Mouse (Mus musculus): Measurements from ENCODE around the gene Ugt1a2. TPM values are rescaled to one million over a fixed set of nuclear protein-coding genes. Genes with fewer than 3 reads are reported as not detected.
"Not testable (repeated sequence)": the region's sequence is repeated elsewhere in the genome, so short reads cannot be mapped to it uniquely, and the experiment has no call there.

Ugt1a2 gene
- polyA plus RNA-seq, 1 experiment from 2014 or later, result not detected

GRCm38 (mm10) chr1:88216551-88216950 lies 16.1 kb downstream of the Ugt1a2 start:
- Histone ChIP-seq H3K27ac (ENCODE audit: low read length) (no peak overlapping the region), H3K9ac (replicated peaks; ENCODE audit: low read depth, low read length) (no peak overlapping the region), H3K9me3 (ENCODE audit: control insufficient read depth, low read length) (peaks cover 57% of the 10 kb centered on the region), H3K27me3 (replicated peaks; ENCODE audit: control insufficient read depth, insufficient read depth, low read length) (no peaks in the 10 kb centered on the region), H3K4me2 (ENCODE audit: low read length) (no peak overlapping the region), H3K36me3 (ENCODE audit: control insufficient read depth, insufficient read depth) (no peaks in the 10 kb centered on the region), H3K4me1 (replicated peaks; ENCODE audit: control insufficient read depth, insufficient read depth, low read length) (no peaks in the 10 kb centered on the region), H3K4me3 (replicated peaks; ENCODE audit: low read length) (no peak overlapping the region)
- 54% methylated on average over 2 of the region's 2 CpGs for WGBS
- no peak for ATAC-seq

DNA sequence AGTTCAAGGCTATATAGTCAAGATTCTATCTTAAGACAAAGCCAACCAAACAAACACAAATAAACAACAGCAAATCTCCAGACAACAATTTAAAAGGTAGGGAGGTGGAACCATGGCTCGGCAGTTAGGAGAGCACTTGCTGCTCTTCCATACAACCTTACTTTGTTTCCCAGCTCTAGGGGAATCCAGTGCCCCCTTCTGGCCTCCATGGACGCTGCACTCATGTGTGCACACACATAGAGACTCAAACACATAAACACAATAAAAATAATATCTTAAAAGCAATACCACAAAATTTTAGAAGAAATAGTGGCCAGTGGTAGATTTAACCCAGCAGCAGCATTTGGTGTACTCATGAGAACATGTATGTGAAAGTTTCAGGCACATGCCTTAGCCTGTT lies 16.7 kb downstream of the Ugt1a2 start:
- no peak for ATAC-seq
- WGBS, result 67% methylated on average over 2 of the region's 2 CpGs
- no peak overlapping the region for H3K4me3 ChIP-seq (replicated peaks; ENCODE audit: low read length)
- H3K4me2 ChIP-seq (ENCODE audit: low read length), result no peak overlapping the region
- no peaks in the 10 kb centered on the region for H3K27me3 ChIP-seq (replicated peaks; ENCODE audit: control insufficient read depth, insufficient read depth, low read length)
- H3K27ac ChIP-seq (ENCODE audit: low read length), result no peak overlapping the region
- no peak overlapping the region for H3K9ac ChIP-seq (replicated peaks; ENCODE audit: low read depth, low read length)
- H3K9me3 ChIP-seq (ENCODE audit: control insufficient read depth, low read length), result peaks cover 53% of the 10 kb centered on the region
- no peaks in the 10 kb centered on the region for H3K36me3 ChIP-seq (ENCODE audit: control insufficient read depth, insufficient read depth)
- no peaks in the 10 kb centered on the region for H3K4me1 ChIP-seq (replicated peaks; ENCODE audit: control insufficient read depth, insufficient read depth, low read length)

GRCm38 (mm10) chr1:88217576-88217975 lies 17.2 kb downstream of the Ugt1a2 start:
- no peaks in the 10 kb centered on the region for H3K27me3 ChIP-seq (replicated peaks; ENCODE audit: control insufficient read depth, insufficient read depth, low read length)
- H3K9me3 ChIP-seq (ENCODE audit: control insufficient read depth, low read length), result peaks cover 50% of the 10 kb centered on the region
- no peak overlapping the region for H3K4me2 ChIP-seq (ENCODE audit: low read length)

GRCm38 (mm10) chr1:88218051-88218450 lies 17.6 kb downstream of the Ugt1a2 start:
- WGBS, result 75% methylated on average over 9 of the region's 9 CpGs
- peaks cover 45% of the 10 kb centered on the region for H3K9me3 ChIP-seq (ENCODE audit: control insufficient read depth, low read length)

More at GRCm38 (mm10) chr1:88217576-88217975, 17.2 kb downstream of the Ugt1a2 start:
- WGBS, result 39% methylated on average over 3 of the region's 3 CpGs
- Histone ChIP-seq H3K36me3 (ENCODE audit: control insufficient read depth, insufficient read depth) (no peaks in the 10 kb centered on the region), H3K27ac (ENCODE audit: low read length) (no peak overlapping the region), H3K9ac (replicated peaks; ENCODE audit: low read depth, low read length) (no peak overlapping the region), H3K4me1 (replicated peaks; ENCODE audit: control insufficient read depth, insufficient read depth, low read length) (no peaks in the 10 kb centered on the region), H3K4me3 (replicated peaks; ENCODE audit: low read length) (no peak overlapping the region)
- no peak for ATAC-seq

DNA sequence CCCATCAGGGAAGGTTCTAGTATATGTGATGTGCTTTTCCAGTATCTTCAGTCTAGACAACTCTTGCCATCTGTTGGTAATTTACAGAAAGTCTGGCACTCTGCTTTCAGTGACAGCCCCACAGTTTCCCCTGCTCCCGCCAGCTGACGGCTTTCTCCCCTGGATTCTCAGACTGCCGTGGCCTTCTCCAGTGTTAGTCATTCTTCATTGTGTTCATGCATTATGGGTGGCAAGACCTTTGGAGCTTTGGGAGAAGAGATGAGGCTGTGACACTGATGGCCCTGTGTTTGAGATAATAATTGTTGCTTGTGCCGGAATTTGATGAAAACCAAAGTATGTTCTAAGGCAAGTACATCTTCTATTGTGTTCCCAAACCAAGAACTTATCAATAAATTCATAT lies 18.2 kb downstream of the Ugt1a2 start:
- Histone ChIP-seq H3K9ac (replicated peaks; ENCODE audit: low read depth, low read length) (no peak overlapping the region), H3K9me3 (ENCODE audit: control insufficient read depth, low read length) (peaks cover 40% of the 10 kb centered on the region), H3K4me2 (ENCODE audit: low read length) (no peak overlapping the region), H3K27ac (ENCODE audit: low read length) (no peak overlapping the region), H3K27me3 (replicated peaks; ENCODE audit: control insufficient read depth, insufficient read depth, low read length) (no peaks in the 10 kb centered on the region), H3K36me3 (ENCODE audit: control insufficient read depth, insufficient read depth) (no peaks in the 10 kb centered on the region), H3K4me3 (replicated peaks; ENCODE audit: low read length) (no peak overlapping the region), H3K4me1 (replicated peaks; ENCODE audit: control insufficient read depth, insufficient read depth, low read length) (no peaks in the 10 kb centered on the region)
- WGBS, result 50% methylated on average over 4 of the region's 4 CpGs
- no peak for ATAC-seq

More at GRCm38 (mm10) chr1:88218051-88218450, 17.6 kb downstream of the Ugt1a2 start:
- no peak for ATAC-seq
- Histone ChIP-seq H3K4me1 (replicated peaks; ENCODE audit: control insufficient read depth, insufficient read depth, low read length) (no peaks in the 10 kb centered on the region), H3K4me3 (replicated peaks; ENCODE audit: low read length) (no peak overlapping the region), H3K27me3 (replicated peaks; ENCODE audit: control insufficient read depth, insufficient read depth, low read length) (no peaks in the 10 kb centered on the region), H3K4me2 (ENCODE audit: low read length) (no peak overlapping the region), H3K9ac (replicated peaks; ENCODE audit: low read depth, low read length) (no peak overlapping the region), H3K27ac (ENCODE audit: low read length) (no peak overlapping the region), H3K36me3 (ENCODE audit: control insufficient read depth, insufficient read depth) (no peaks in the 10 kb centered on the region)

GRCm38 (mm10) chr1:88219054-88219453 lies 18.7 kb downstream of the Ugt1a2 start:
- H3K4me3 ChIP-seq (replicated peaks; ENCODE audit: low read length), result no peak overlapping the region
- no peaks in the 10 kb centered on the region for H3K36me3 ChIP-seq (ENCODE audit: control insufficient read depth, insufficient read depth)
- 22% methylated on average over 1 of the region's 1 CpGs for WGBS
- no peak overlapping the region for H3K27ac ChIP-seq (ENCODE audit: low read length)
- H3K9me3 ChIP-seq (ENCODE audit: control insufficient read depth, low read length), result peaks cover 35% of the 10 kb centered on the region
- no peak overlapping the region for H3K4me2 ChIP-seq (ENCODE audit: low read length)
- no peak for ATAC-seq
- no peak overlapping the region for H3K9ac ChIP-seq (replicated peaks; ENCODE audit: low read depth, low read length)
- no peaks in the 10 kb centered on the region for H3K27me3 ChIP-seq (replicated peaks; ENCODE audit: control insufficient read depth, insufficient read depth, low read length)
- no peaks in the 10 kb centered on the region for H3K4me1 ChIP-seq (replicated peaks; ENCODE audit: control insufficient read depth, insufficient read depth, low read length)

GRCm38 (mm10) chr1:88220336-88220735 lies 19.9 kb downstream of the Ugt1a2 start:
- H3K9me3 ChIP-seq (ENCODE audit: control insufficient read depth, low read length), result peaks cover 26% of the 10 kb centered on the region

GRCm38 (mm10) chr1:88222216-88222615 lies 21.8 kb downstream of the Ugt1a2 start:
- H3K4me1 ChIP-seq (replicated peaks; ENCODE audit: control insufficient read depth, insufficient read depth, low read length), result no peaks in the 10 kb centered on the region
- H3K4me3 ChIP-seq (replicated peaks; ENCODE audit: low read length), result no peak overlapping the region
- no peak overlapping the region for H3K9ac ChIP-seq (replicated peaks; ENCODE audit: low read depth, low read length)
- peaks cover 28% of the 10 kb centered on the region for H3K9me3 ChIP-seq (ENCODE audit: control insufficient read depth, low read length)
- WGBS, result 46% methylated on average over 2 of the region's 2 CpGs
- no peak overlapping the region for H3K4me2 ChIP-seq (ENCODE audit: low read length)
- no peaks in the 10 kb centered on the region for H3K27me3 ChIP-seq (replicated peaks; ENCODE audit: control insufficient read depth, insufficient read depth, low read length)
- no peak for ATAC-seq
- no peak overlapping the region for H3K27ac ChIP-seq (ENCODE audit: low read length)
- H3K36me3 ChIP-seq (ENCODE audit: control insufficient read depth, insufficient read depth), result no peaks in the 10 kb centered on the region

More at GRCm38 (mm10) chr1:88220336-88220735, 19.9 kb downstream of the Ugt1a2 start:
- Histone ChIP-seq H3K4me1 (replicated peaks; ENCODE audit: control insufficient read depth, insufficient read depth, low read length) (no peaks in the 10 kb centered on the region), H3K27ac (ENCODE audit: low read length) (no peak overlapping the region), H3K27me3 (replicated peaks; ENCODE audit: control insufficient read depth, insufficient read depth, low read length) (no peaks in the 10 kb centered on the region), H3K4me3 (replicated peaks; ENCODE audit: low read length) (no peak overlapping the region), H3K36me3 (ENCODE audit: control insufficient read depth, insufficient read depth) (no peaks in the 10 kb centered on the region), H3K4me2 (ENCODE audit: low read length) (no peak overlapping the region), H3K9ac (replicated peaks; ENCODE audit: low read depth, low read length) (no peak overlapping the region)
- no peak for ATAC-seq

DNA sequence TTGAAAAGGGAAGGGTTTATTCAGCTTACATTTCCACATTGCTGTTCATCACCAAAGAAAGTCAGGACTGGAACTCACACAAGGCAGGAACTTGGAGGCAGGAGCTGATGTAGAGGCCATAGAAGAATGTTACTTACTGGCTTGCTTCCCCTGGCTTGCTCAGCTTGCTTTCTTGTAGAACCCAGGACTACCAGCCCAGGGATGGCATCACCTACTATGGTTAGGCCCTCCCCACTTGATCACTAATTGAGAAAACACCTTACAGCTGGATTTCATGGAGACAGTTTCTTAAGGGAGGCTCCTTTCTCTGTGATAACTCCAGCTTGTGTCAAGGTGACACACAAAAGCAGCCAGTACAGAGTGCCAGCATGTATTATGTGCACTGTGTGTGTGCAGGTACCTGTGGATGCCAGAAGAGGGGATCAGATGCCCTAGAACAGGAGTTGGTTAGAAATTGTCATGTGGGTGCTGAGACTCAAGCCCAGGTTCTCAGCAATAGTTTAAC lies 22.7 kb downstream of the Ugt1a2 start:
- H3K4me1 ChIP-seq (replicated peaks; ENCODE audit: control insufficient read depth, insufficient read depth, low read length); ATAC-seq; H3K27me3 ChIP-seq (replicated peaks; ENCODE audit: control insufficient read depth, insufficient read depth, low read length); H3K27ac ChIP-seq (ENCODE audit: low read length); H3K4me2 ChIP-seq (ENCODE audit: low read length); H3K36me3 ChIP-seq (ENCODE audit: control insufficient read depth, insufficient read depth); H3K9ac ChIP-seq (replicated peaks; ENCODE audit: low read depth, low read length); H3K4me3 ChIP-seq (replicated peaks; ENCODE audit: low read length): not testable (repeated sequence)
- peaks cover 31% of the 10 kb centered on the region for H3K9me3 ChIP-seq (ENCODE audit: control insufficient read depth, low read length)

GRCm38 (mm10) chr1:88223591-88223990 lies 23.2 kb downstream of the Ugt1a2 start:
- Histone ChIP-seq H3K27ac (ENCODE audit: low read length) (no peak overlapping the region), H3K36me3 (ENCODE audit: control insufficient read depth, insufficient read depth) (no peaks in the 10 kb centered on the region), H3K4me1 (replicated peaks; ENCODE audit: control insufficient read depth, insufficient read depth, low read length) (no peaks in the 10 kb centered on the region), H3K4me2 (ENCODE audit: low read length) (no peak overlapping the region), H3K9me3 (ENCODE audit: control insufficient read depth, low read length) (peaks cover 35% of the 10 kb centered on the region), H3K27me3 (replicated peaks; ENCODE audit: control insufficient read depth, insufficient read depth, low read length) (no peaks in the 10 kb centered on the region), H3K4me3 (replicated peaks; ENCODE audit: low read length) (no peak overlapping the region), H3K9ac (replicated peaks; ENCODE audit: low read depth, low read length) (no peak overlapping the region)
- ATAC-seq, result no peak
- WGBS, result 48% methylated on average over 1 of the region's 1 CpGs
